Mouse (Mus musculus): ENCODE measurements around the gene Chl1. TPM values are rescaled to one million over a fixed set of nuclear protein-coding genes. Genes with fewer than 3 reads are reported as not detected.

The Chl1 gene
- total RNA-seq, 2 experiments from 2014 or later: 1.9 to 2.6 TPM

DNA sequence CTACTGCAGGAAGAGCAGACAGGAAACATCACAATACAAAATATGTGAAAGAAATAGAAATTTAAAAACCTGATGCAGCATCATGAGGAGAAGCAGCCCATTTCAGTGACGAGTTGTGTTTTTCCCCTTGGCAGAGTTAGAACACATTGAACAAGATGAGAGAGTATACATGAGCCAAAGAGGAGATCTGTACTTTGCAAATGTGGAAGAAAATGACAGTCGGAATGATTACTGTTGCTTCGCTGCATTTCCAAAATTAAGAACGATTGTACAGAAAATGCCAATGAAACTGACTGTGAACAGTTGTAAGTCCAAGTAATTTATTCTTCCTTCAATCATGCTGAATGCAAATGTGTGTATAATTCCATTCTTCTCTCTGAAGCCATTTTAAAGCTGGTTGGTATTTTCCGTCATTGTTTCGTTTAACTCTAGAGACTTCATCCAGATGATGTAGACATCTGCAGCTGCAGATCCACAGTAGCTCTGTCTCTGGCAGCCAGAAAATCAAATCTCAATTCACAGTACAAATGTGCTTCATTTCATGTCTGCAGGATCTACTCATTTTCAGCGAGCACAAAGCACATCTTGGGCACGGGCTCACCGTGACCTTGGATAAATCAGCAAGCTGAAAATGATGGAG lies 155.4 kb downstream of the Chl1 start:
- no peak for DNase-seq

DNA sequence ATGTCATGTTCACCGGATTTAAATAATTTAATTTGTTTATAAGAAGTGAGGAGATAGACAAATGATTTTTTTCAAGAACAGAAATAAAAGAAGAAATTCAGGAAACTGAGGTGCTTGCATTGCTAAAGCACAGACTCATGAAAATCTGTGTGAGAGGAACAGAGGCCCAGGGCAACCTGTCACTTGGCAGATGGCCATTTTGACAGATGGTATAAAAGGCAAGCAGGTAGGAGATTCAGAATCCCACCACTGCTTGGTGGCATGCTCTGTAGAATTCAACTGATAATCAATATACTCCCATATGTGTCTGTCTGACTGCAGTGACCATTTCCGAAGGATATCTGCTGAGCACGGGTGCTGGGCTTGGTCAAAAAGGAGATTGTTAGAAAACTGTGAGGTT lies 162.7 kb downstream of the Chl1 start:
- no peak for DNase-seq

DNA sequence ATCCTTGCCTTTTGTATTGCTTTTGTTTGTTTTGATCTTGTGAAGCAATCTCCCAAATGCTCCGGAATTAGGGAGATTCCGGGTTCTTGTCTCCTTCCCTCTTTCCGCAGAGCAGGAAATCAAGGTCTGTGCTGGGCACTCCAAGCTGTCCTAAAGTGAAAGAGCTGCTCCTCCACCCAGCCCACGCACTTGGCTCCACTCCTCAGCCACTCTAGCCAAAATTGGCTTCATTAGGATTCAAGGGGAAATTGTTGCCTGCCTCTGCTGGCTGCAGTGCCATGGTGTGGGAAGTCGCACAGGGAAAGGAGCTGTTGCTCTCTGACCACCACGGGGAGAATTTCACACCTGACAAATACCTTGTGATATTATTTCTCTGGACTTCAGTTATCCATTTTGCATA lies 163.9 kb downstream of the Chl1 start:
- DNase-seq: peak; percentile 18

DNA sequence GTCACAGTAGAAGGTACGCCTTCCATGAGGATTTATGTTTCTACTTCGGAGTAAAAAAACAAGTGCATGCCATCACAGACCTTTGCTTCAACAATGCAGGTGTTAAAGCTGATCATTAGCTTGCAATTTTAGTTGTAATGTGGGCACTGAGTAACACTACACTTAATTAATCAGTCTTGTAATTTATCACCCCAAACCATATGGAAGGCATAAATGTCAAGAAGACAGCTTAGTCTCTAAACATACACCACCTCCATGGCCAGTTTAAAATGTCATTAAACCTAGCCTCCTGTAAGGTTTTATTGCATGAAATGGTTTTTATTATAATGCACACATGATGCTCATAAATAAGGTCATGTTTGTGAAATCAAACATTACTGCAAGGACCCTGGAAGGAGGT lies 164.8 kb downstream of the Chl1 start:
- no peak for DNase-seq

DNA sequence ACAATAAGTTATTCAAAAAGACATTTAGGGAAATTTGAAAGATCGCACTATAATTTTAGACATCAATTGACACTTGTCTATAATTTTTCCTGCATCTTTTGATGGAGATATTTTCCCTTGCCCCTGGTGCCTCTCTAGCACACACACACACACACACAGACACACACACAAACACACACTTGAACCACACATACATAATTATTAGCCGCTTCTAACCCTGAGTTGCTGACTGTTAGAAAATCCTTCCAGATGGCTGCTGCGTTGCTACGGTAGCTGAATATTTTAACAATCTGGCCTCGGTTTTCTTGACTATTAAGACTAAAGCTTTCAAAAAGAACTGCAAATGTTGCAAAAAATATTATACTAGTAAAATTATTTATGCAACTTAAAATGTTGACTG lies 166.3 kb downstream of the Chl1 start:
- DNase-seq: no peak

DNA sequence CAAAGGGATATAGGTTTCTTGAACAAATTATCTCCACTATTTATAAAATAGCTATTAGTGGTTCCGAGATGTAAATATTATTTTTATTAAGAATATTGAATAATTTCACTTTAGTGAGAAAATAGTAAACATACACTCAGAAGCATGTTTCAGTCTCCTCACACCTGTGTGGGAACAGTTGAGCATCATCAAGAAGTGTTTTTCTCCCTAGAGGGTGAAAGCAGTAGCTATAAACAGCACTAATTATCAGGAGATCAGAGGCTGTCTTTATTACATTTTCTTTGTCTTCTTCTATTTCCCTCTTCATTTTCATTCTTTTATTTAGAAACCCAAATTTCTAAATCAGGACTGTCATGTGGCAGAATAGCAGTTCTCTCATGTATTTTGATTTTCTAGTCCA lies 166.7 kb downstream of the Chl1 start:
- no peak for DNase-seq

DNA sequence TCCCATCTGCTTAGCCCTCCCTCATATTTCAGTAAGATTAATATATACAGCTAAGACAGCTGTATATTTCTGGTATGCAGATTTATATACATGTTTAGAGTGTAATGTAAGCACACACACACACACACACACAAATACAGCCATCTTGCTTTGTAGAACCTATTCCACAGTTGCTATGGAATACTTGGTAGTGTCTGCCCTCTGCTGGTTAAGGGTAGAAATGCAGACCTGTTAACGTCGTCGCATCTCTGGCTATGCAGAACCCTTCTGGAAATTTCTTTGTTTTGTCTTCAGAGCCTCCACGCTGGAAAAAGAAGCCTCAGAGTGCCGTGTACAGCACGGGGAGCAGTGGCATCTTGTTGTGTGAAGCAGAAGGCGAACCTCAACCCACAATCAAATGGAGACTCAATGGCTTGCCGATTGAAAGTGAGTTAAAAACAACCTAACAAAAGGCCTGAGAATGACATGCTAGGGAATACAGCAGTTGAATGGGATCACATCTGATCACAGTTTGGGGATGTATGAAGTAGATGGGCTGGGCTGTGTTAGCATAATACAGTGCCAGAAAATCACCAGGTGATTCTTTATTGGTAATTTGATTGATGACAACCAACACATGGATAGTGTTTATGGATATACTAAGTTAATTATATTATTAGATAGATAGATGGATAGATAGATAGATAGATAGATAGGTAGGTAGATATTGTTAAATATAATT lies 172.6 kb downstream of the Chl1 start:
- DNase-seq: peak; percentile 40

GRCm38 (mm10) chr6:103692511-103692910 lies 182.1 kb downstream of the Chl1 start:
- no peak for DNase-seq

DNA sequence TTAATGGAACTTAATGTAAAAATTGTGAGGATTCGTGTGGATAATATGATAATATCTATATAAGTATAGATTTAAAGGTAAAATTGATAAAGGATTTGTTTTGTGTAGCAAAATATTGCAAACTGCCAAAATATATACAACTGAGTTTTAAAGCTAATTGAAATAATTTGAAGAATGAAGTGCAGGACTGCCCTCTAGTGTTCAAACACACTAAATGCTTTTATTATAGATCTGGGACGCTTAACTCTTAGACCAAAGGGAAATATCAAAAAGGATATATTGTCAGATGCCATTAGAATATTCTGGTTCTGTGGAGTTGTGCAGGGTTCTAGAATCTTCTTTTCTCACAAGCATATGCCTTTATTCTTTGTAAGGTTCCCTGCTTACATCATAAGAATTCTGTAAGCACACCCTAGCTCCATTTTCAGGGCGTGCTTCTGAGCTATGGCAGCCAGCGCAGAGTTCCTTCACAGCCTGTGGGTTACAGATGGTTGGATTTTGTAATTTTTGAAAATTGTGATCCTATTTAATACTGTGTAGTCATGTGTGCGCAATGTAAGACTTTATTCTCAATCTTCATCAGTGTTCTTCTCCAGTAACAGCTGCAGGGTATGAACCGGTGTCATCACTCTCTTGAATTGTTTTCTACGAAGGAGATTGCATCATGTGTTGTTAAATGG lies 187.1 kb downstream of the Chl1 start:
- DNase-seq: no peak

GRCm38 (mm10) chr6:103699482-103699881 lies 189.1 kb downstream of the Chl1 start:
- DNase-seq: no peak

- DNase-seq: no peak
Measured at GRCm38 (mm10) chr6:103699895-103700294, 189.5 kb downstream of the Chl1 start.

DNA sequence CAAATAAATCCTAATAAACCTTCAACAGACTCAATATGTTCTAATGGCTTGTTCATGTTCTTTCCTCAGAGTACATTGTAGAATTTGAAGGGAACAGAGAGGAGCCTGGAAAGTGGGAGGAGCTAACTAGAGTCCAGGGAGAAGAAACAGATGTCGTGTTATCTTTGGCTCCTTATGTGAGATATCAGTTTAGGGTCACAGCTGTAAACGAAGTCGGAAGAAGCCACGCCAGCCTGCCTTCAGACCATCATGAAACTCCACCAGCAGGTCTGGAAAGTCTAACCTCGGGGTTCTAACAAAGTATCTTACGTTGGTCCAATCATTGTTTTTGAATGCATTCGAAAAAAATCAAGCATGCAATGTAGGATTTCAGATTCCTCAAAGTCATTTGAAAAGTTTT lies 189.9 kb downstream of the Chl1 start:
- no peak for DNase-seq

- DNase-seq: no peak
Measured at GRCm38 (mm10) chr6:103706366-103706765, 196.0 kb downstream of the Chl1 start.

GRCm38 (mm10) chr6:103739291-103739690 lies 228.9 kb downstream of the Chl1 start:
- no peak for DNase-seq

- no peak for DNase-seq
Measured at GRCm38 (mm10) chr6:103742784-103743183, 232.4 kb downstream of the Chl1 start.

- peak; percentile 7 for DNase-seq
Measured at GRCm38 (mm10) chr6:103746103-103746502, 235.7 kb downstream of the Chl1 start.

DNA sequence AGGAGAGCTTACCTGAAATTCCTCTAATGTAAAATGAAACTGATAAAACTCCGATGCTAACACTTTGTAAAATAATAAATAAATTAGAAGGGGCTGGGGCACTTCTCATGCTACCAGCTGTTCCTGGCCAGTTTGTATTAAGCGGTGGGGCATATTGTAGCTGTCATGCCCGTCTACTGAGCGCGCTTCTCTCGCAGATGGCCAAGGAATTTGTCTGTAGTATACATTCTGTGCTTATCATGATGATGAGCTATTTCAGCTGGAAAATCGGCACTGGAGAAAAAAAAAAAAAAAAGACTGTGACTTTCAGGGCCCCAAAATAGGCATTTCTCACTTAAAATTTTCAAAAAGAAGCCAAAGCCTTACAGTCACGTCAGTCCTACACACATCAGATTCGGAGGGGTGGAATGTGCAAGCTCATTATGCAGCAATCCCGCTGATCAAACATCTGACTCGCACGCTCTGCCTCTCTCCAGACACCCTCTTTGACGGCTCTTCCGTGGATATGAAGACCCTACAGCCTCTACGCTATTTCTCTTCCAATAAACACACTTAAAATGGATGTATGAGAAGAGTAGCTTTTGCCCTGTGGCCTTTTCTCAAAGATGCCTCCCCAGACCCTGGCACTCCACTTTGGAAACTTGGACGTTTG lies 238.9 kb downstream of the Chl1 start:
- DNase-seq: no peak

- DNase-seq: no peak
Measured at GRCm38 (mm10) chr6:103753891-103754290, 243.5 kb downstream of the Chl1 start.

DNA sequence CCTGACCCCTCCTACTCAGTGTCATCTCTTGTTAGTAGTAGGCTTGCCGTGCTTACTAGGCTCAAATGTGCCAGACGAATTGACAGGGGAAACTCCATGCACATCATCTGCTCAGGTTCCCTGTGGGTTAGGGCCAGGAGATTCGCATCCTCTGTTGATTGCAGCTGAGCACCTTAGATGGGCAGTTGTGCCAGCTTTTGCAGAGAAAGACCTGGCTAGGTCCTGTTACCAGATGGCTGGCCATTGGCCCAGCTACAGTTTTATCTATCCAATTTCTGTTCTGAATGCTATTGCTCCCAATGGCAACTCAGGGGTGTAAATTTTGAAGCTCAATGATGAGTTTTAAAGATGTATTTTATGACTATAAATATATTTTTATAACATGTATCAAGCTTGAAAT lies 256.4 kb downstream of the Chl1 start:
- DNase-seq: no peak

DNA sequence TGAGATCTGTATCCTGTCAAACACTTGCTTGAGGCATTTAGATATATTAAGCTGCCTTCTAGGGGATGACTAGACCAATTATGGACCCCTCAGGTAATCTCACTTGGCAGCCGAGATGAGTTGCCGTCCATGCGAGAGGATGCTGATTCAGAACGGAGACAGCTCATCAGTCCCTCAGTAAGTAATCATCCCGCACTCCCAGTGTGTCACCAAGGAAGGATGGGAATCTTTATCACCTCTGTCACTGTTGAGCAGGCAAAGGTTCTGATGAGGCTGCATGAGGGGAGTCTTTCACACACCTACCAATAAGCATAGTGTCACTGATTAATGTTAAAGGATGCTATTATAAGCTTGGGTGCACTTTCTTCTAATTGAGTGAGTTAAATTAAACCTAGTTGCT lies 270.7 kb downstream of the Chl1 start:
- DNase-seq: no peak

DNA sequence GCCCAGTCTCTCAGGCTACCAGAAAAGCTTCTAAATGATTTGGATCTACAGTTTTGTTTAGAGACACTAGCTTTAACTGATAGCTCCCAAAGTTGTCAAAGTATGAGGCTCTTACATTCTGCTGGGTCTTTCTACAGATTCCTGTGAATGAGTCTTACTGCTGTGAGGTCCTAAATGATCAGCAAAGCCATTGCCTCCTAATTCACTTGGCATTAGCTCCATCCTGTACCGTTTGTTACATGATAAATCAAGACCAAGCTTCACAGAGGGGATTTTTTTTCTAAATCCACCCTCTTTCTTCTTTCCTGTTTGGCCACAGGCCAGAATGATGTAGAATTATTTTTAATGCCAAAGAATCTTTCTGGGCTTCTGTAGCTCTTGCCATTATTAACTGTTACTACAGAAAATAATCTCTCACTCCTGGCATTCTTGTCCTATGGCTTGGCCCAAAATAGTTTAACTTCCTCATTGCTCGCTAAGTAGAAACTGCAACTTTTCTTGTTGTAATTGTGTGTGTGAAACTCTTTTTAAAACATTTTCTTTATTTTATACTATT lies 280.8 kb downstream of the Chl1 start:
- no peak for DNase-seq

DNA sequence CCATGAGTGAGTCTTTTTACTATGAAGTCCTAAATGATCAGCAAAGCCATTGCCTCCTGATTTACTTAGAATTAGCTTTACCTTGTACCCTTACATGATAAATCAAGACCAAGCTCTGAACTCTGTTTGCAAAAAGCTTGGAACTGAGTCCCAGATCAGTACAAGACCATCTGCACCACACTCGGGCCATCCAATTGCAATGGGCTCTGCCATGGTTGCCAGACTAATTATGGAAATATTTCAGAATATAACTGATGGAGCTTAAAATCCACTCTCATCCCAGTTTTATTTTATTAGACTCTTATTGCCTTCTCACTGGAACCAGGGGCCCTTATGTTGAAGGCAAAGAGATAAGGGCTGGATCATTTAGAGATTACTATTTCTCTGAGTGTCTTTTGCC lies 284.9 kb downstream of the Chl1 start:
- DNase-seq: no peak

Data from gastrocnemius, postnatal 10 days (tissue).